19 mouse cellular contexts compared by ENCODE assay signal in genomic region chr4:57236513-57236912, GRCm38 (mm10).
DNase-seq lines count a peak whose midpoint lies in the region; ATAC-seq and TF ChIP-seq lines count a peak whose summit lies in the region.
"Had no signal": no experiment of that assay in that cellular context is flagged by ENCODE, and none has a peak within 500 bp of the region (broad histone marks: within the 10 kb centered on the region; RNA-seq: fewer than 3 reads in every experiment).

No protein-coding gene starts in this region.

- no peak for TF ChIP-seq POLR2A in myocyte (IDR thresholded peaks at IDR 0.05; ENCODE audit: insufficient read length, low read depth)

- ATAC-seq in embryonic facial prominence, embryonic 14.5 days (ENCODE audit: low read depth): peak; percentile 32; the same call in 1 of the 2 replicates
- 0 out of 2 replicates have a peak, but pooled peaks have one; percentile 25 for ATAC-seq in midbrain, embryonic 13.5 days
- no peak for ATAC-seq in midbrain, embryonic 11.5 days (ENCODE audit: low FRiP score)
- 0 out of 2 replicates have a peak, but pooled peaks have one; percentile 66 for ATAC-seq in heart, embryonic 12.5 days (ENCODE audit: insufficient number of reproducible peaks, low FRiP score)
- ATAC-seq: forebrain, embryonic 13.5 days had no signal

- H3K27ac ChIP-seq in embryonic facial prominence, embryonic 14.5 days (replicated peaks; ENCODE audit: low read depth, low read length): no peak overlapping the region
- H3K27ac ChIP-seq in embryonic facial prominence, embryonic 10.5 days (replicated peaks): no peak overlapping the region
- H3K27ac ChIP-seq in midbrain, embryonic 13.5 days: no peak overlapping the region
- H3K27ac ChIP-seq in midbrain, embryonic 11.5 days (ENCODE audit: low read depth, low read length): no peak overlapping the region
- H3K27ac ChIP-seq in heart, embryonic 12.5 days (ENCODE audit: poor library complexity, severe bottlenecking): peak overlapping the region; percentile 77
- H3K27ac ChIP-seq: embryonic facial prominence, embryonic 13.5 days; forebrain, embryonic 13.5 days; neural tube, embryonic 13.5 days had no signal

- 61% methylated on average over 5 of the region's 5 CpGs for WGBS in embryonic facial prominence, embryonic 14.5 days
- 88% methylated on average over 5 of the region's 5 CpGs for WGBS in embryonic facial prominence, embryonic 10.5 days
- WGBS in midbrain, embryonic 13.5 days: 76% methylated on average over 5 of the region's 5 CpGs
- WGBS in midbrain, embryonic 11.5 days: 88% methylated on average over 5 of the region's 5 CpGs
- 31% methylated on average over 5 of the region's 5 CpGs for WGBS in heart, embryonic 12.5 days

- no peak overlapping the region for H3K4me2 ChIP-seq in embryonic facial prominence, embryonic 14.5 days (ENCODE audit: low read depth, low read length)
- no peak overlapping the region for H3K4me2 ChIP-seq in midbrain, embryonic 13.5 days (replicated peaks)
- H3K4me2 ChIP-seq in midbrain, embryonic 11.5 days: no peak overlapping the region
- H3K4me2 ChIP-seq in heart, embryonic 12.5 days: no peak overlapping the region
- H3K4me2 ChIP-seq in myocyte (ENCODE audit: low read depth): no peak overlapping the region
- H3K4me2 ChIP-seq: embryonic facial prominence, embryonic 13.5 days; forebrain, embryonic 13.5 days; neural tube, embryonic 13.5 days had no signal

- no peaks in the 10 kb centered on the region for H3K9me3 ChIP-seq in embryonic facial prominence, embryonic 14.5 days (ENCODE audit: control insufficient read depth, low read length)
- no peaks in the 10 kb centered on the region for H3K9me3 ChIP-seq in embryonic facial prominence, embryonic 10.5 days
- H3K9me3 ChIP-seq in midbrain, embryonic 13.5 days: no peaks in the 10 kb centered on the region
- no peaks in the 10 kb centered on the region for H3K9me3 ChIP-seq in midbrain, embryonic 11.5 days (ENCODE audit: control insufficient read depth, low read length)
- no peaks in the 10 kb centered on the region for H3K9me3 ChIP-seq in heart, embryonic 12.5 days (replicated peaks)
- H3K9me3 ChIP-seq: embryonic facial prominence, embryonic 13.5 days; forebrain, embryonic 13.5 days; neural tube, embryonic 13.5 days had no signal

- no peak overlapping the region for H3ac ChIP-seq in myocyte (ENCODE audit: control insufficient read depth, insufficient read length)

- H3K36me3 ChIP-seq in embryonic facial prominence, embryonic 14.5 days (ENCODE audit: control insufficient read depth, insufficient read depth, low read length): no peaks in the 10 kb centered on the region
- no peaks in the 10 kb centered on the region for H3K36me3 ChIP-seq in embryonic facial prominence, embryonic 10.5 days (replicated peaks)
- H3K36me3 ChIP-seq in midbrain, embryonic 13.5 days: no peaks in the 10 kb centered on the region
- no peaks in the 10 kb centered on the region for H3K36me3 ChIP-seq in midbrain, embryonic 11.5 days (ENCODE audit: control insufficient read depth, insufficient read depth, low read length)
- peaks cover 7% of the 10 kb centered on the region; the same call in 1 of the 2 replicates for H3K36me3 ChIP-seq in heart, embryonic 12.5 days
- H3K36me3 ChIP-seq in myocyte (ENCODE audit: control insufficient read depth, insufficient read depth): no peaks in the 10 kb centered on the region
- H3K36me3 ChIP-seq: embryonic facial prominence, embryonic 13.5 days had no signal

- H3K79me2 ChIP-seq in myocyte (ENCODE audit: control insufficient read depth, insufficient read depth): no peaks in the 10 kb centered on the region

- no peaks in the 10 kb centered on the region for H3K27me3 ChIP-seq in embryonic facial prominence, embryonic 14.5 days (replicated peaks; ENCODE audit: control insufficient read depth, insufficient read depth, low read length)
- no peaks in the 10 kb centered on the region for H3K27me3 ChIP-seq in embryonic facial prominence, embryonic 10.5 days (replicated peaks; ENCODE audit: low read depth, poor library complexity, severe bottlenecking)
- H3K27me3 ChIP-seq in midbrain, embryonic 13.5 days: no peaks in the 10 kb centered on the region
- H3K27me3 ChIP-seq in midbrain, embryonic 11.5 days (ENCODE audit: control insufficient read depth, insufficient read depth, low read length): no peaks in the 10 kb centered on the region
- no peaks in the 10 kb centered on the region for H3K27me3 ChIP-seq in heart, embryonic 12.5 days (replicated peaks)
- no peaks in the 10 kb centered on the region for H3K27me3 ChIP-seq in myocyte (ENCODE audit: control insufficient read depth, insufficient read depth, insufficient read length)
- H3K27me3 ChIP-seq: embryonic facial prominence, embryonic 13.5 days; forebrain, embryonic 13.5 days; neural tube, embryonic 13.5 days had no signal

- peak; percentile 56 for DNase-seq in embryonic facial prominence, embryonic 14.5 days (ENCODE audit: low spot score)
- DNase-seq in embryonic facial prominence, embryonic 10.5 days (ENCODE audit: low spot score): no peak
- no peak for DNase-seq in midbrain, embryonic 11.5 days (ENCODE audit: low spot score, missing footprints)
- no peak for DNase-seq in right cerebral cortex, postnatal 4 days
- no peak for DNase-seq in kidney, adult 11 months
- DNase-seq: B cell, adult 2 months; gastrocnemius, postnatal 14 days; kidney, postnatal 36 days; liver; lung, postnatal 10 days; midbrain, embryonic 14.5 days; right cerebral cortex, adult 18-20 months; thymus, postnatal 14 days had no signal

- H3K9ac ChIP-seq in embryonic facial prominence, embryonic 14.5 days (ENCODE audit: low read depth, low read length): no peak overlapping the region
- H3K9ac ChIP-seq in midbrain, embryonic 13.5 days (replicated peaks): no peak overlapping the region
- H3K9ac ChIP-seq in midbrain, embryonic 11.5 days (ENCODE audit: low read length): no peak overlapping the region
- H3K9ac ChIP-seq in heart, embryonic 12.5 days: no peak overlapping the region
- H3K9ac ChIP-seq: embryonic facial prominence, embryonic 13.5 days; forebrain, embryonic 13.5 days; neural tube, embryonic 13.5 days had no signal

- peaks cover 16% of the 10 kb centered on the region for H3K4me1 ChIP-seq in embryonic facial prominence, embryonic 14.5 days (ENCODE audit: control insufficient read depth, insufficient read depth, low read length)
- H3K4me1 ChIP-seq in embryonic facial prominence, embryonic 10.5 days: 0 out of 2 replicates have a peak, but pooled peaks cover 4% of the 10 kb centered on the region
- H3K4me1 ChIP-seq in midbrain, embryonic 13.5 days (replicated peaks): no peaks in the 10 kb centered on the region
- H3K4me1 ChIP-seq in midbrain, embryonic 11.5 days (ENCODE audit: control insufficient read depth, insufficient read depth, low read length): no peaks in the 10 kb centered on the region
- peaks cover 41% of the 10 kb centered on the region for H3K4me1 ChIP-seq in heart, embryonic 12.5 days (replicated peaks)

- H3K4me3 ChIP-seq in embryonic facial prominence, embryonic 14.5 days (ENCODE audit: low read depth, low read length): no peak overlapping the region
- no peak overlapping the region for H3K4me3 ChIP-seq in embryonic facial prominence, embryonic 10.5 days
- no peak overlapping the region for H3K4me3 ChIP-seq in midbrain, embryonic 13.5 days (replicated peaks)
- no peak overlapping the region for H3K4me3 ChIP-seq in midbrain, embryonic 11.5 days (ENCODE audit: low read depth, low read length)
- H3K4me3 ChIP-seq in heart, embryonic 12.5 days: no peak overlapping the region
- no peak overlapping the region for H3K4me3 ChIP-seq in myocyte
- H3K4me3 ChIP-seq: embryonic facial prominence, embryonic 13.5 days; forebrain, embryonic 13.5 days; neural tube, embryonic 13.5 days had no signal

TF ChIP-seq in myocyte, 11 proteins besides CTCF, POLR2A, EP300 and RAD21:
- TF ChIP-seq SRF (IDR thresholded peaks at IDR 0.05; ENCODE audit: control insufficient read depth, insufficient read length, low read depth): no peak
- peak; percentile 7 for TF ChIP-seq USF1 (IDR thresholded peaks at IDR 0.05; ENCODE audit: low read depth)
